Mouse (Mus musculus): ENCODE measurements around the gene Znrf3.
A peak's percentile ranks its signal among the peaks of the same experiment; 100 is the strongest.

The Znrf3 gene

DNA sequence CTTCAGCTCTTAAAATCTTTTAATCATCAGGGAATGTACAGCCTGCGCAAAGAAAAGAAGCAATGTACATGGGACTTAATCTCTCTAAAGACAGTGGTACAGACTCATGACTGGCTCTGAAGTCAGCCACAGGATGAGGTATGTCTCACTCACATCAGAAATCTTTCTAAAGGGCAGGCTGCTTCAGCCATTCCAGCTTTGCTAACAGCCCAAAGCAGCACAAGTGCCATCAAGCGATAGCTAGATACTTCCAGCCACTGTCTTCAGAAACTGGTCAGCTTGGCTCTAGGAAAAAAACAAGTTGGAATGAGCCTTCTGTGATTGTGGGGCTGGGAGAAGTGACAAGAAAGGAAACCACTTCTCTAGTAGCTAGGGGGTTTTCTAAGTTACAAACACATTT lies 7.0 kb downstream of the Znrf3 start:
- DNase-seq, result no peak

DNA sequence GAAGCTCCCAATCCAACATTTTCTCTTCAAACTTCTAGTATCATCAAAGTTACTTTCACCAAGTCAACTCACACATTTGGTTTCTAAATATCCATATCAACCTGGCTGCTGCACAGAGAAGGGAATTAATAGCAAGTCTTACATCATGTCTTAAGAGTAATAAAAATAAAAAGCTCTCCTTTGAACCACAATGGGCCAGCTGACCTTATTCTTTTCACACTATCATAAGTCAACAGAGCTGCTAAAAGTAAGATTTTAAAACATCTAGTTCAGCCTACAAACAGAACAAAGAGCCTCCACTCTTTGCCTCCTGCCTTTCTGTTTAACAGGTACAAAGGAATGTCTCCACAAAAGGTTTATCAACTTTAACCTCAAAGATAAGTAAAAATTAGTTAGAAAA lies 7.7 kb downstream of the Znrf3 start:
- no peak for DNase-seq

- no peak for DNase-seq
Measured at GRCm38 (mm10) chr11:5435493-5435892, 9.2 kb downstream of the Znrf3 start.

- DNase-seq, result peak; percentile 42 to 73
Measured at GRCm38 (mm10) chr11:5432330-5432729, 12.3 kb downstream of the Znrf3 start.

GRCm38 (mm10) chr11:5430863-5431262 lies 13.8 kb downstream of the Znrf3 start:
- DNase-seq, result no peak

DNA sequence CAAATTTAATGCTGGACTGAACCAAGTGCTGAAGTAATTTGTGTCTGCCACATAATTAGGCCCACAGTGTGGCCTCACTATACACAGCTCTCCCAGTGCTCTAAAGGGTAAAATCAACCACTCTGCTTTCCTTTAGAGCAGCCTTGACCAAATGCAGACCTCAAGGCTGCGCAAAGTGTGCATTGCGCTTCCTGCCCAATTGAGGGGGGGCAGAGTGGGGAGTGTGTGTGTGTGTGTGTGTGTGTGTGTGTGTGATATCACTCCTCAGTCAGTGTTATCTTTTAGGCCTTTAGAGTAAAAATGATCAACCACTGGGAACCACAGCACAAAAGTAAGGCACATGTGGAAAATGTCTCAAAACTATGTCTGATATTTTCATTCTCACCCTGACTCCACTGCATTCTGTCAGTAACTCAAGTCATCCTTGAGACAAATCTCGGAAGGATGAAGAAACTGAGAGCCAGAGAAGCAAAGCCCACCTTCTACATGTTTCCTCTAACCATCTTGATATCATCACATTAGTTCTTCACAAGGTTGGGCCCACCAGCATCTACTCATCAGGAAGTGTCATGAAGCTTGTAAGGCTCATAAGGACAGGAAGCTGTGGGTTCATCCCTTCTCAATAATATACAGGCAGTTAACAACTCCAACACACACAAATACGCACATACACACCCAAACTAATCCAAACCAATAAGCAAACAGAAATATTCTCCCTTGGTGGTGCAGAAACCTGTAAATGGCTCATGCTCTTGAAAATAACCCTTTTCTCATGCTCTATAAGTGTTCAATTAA lies 15.1 kb downstream of the Znrf3 start:
- no peak for DNase-seq

GRCm38 (mm10) chr11:5427251-5427650 lies 17.4 kb downstream of the Znrf3 start:
- no peak for DNase-seq

- no peak for DNase-seq
Measured at GRCm38 (mm10) chr11:5426317-5426716, 18.3 kb downstream of the Znrf3 start.

GRCm38 (mm10) chr11:5425106-5425505 lies 19.5 kb downstream of the Znrf3 start:
- DNase-seq, result no peak

GRCm38 (mm10) chr11:5424185-5424584 lies 20.5 kb downstream of the Znrf3 start:
- no peak for DNase-seq

- no peak for DNase-seq
Measured at GRCm38 (mm10) chr11:5423000-5423399, 21.6 kb downstream of the Znrf3 start.

- DNase-seq, result no peak
Measured at GRCm38 (mm10) chr11:5422252-5422636, 22.4 kb downstream of the Znrf3 start.

GRCm38 (mm10) chr11:5421506-5422251 lies 23.0 kb downstream of the Znrf3 start:
- DNase-seq, result no peak

- no peak for DNase-seq
Measured at GRCm38 (mm10) chr11:5415617-5416338, 28.9 kb downstream of the Znrf3 start.

DNA sequence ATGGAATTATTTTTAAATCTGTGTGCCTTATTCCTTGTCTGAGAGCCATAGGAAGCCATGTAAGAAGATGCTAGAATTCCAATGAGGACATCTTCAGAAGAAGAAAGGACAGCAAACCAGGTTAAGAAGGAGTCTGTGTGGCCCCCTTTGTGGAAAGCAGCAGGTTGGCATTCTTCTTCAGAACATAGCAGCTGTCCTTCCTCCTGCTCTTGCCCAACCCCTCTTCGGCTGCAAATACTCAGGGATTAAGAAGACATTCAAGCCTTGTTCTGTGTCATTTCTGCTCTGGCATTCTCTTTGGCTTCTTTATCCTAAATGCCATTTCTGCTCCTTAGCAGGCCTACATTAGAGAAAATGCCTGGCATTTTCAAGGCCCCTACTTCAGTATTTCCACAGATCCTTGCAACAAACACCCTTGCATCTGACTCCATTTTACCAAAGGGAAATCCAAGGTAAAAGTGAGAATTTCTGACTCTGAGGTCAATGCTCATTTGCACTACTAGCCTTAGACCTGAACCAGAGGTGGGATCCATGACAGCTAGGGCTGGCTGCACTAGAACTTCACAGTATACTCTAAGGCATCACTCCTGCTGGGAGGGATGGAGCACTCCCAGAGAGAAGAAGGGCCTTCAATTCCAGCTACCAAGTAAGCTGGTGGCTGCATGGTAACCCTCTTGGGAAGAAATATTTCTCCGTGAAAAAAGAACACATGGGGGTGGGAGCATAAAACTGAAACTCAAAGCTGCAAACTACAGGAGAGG lies 29.6 kb downstream of the Znrf3 start:
- DNase-seq, result no peak

DNA sequence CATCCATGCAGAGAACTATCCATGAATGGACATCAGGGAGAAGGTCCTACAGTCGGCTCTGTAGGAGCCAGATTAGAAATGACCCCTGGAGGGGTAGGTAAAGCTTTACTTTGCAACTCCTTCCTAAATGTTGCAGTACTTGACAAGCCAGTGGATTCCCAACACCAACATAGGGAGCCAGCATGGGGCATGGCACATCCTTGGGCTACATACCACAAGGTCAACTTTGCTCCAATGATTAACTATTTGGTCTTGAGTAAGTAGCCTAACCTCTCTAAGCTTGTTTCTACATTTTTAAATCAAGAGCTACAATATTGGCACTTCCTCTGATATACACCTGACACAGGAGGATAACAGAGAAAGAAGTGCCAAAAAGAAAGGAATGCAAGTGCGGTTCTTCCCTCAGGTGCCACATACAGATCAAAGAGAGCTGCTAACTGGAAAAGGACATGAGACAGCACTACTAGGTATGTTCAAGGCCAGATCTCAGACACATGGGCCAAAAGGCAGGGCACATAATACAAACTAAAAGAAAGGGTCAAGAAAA lies 31.9 kb downstream of the Znrf3 start:
- DNase-seq, result no peak

- peak; percentile 67 to 84 for DNase-seq
Measured at GRCm38 (mm10) chr11:5411577-5411976, 33.1 kb downstream of the Znrf3 start.

- DNase-seq, result no peak
Measured at GRCm38 (mm10) chr11:5404180-5404579, 40.5 kb downstream of the Znrf3 start.

DNA sequence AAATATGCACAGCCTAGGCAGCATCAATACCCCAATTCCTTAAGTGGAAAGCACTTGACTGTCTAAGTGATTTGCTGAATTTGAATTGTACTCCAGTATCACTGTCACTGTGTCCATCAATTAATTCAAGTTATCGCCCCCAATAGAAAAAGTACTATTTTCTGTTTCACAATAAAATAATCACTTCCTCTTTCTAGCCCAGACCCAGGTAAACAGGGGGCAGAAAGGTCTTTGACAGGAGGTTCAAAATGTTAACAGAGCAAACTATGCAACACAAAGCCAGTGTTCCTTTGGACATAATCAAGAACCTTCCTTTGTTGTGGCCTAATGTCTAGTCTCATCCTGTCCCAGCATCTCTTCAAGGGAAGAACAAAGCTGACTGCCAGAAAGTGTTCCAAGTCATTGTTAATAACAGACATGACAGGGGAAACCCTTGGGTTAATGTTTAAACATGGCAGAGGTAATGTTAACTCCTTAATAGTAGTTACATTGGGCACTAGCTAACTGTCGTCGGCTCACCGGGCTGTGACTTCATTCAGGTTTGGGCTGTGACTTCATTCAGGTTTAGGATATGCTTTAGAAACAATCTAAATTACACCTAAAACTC lies 42.4 kb downstream of the Znrf3 start:
- no peak for DNase-seq

GRCm38 (mm10) chr11:5398301-5399053 lies 46.2 kb downstream of the Znrf3 start:
- DNase-seq, result no peak
